8 mouse cellular contexts compared by ENCODE assay signal in the genomic region with DNA sequence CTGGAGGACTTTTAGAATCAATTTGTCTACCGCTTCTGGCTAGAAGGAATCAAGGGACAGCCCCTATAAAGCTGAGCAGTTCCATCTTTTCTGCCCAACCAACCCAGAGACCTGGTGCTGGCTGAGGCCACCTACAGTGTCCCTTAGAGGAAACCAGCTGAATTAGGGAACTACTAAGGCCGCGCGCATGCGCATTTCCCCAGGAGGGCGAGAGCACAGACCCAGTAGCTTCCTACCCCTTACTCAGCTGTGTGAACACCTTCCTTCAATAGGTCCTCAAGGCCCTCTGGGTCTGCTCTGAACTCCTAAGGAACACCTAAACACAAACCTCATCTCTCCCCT. TPM values are rescaled to one million over a fixed set of nuclear protein-coding genes. Genes with fewer than 3 reads are reported as not detected.
DNase-seq lines count a peak whose midpoint lies in the region; ATAC-seq and TF ChIP-seq lines count a peak whose summit lies in the region.

No protein-coding gene starts in this region.

- H3K4me2 ChIP-seq in forebrain, embryonic 15.5 days (replicated peaks), result peak overlapping the region; percentile 72
- peak overlapping the region; percentile 80 for H3K4me2 ChIP-seq in hindbrain, embryonic 15.5 days

- intact Hi-C loops in left cerebral cortex, postnatal 4 days (cut with DNase I), result no loop called here

- DNase-seq in G1E (ENCODE audit: low spot score), result peak; percentile 19
- DNase-seq in cerebellum, adult 11-12 months, result peak; percentile 81
- DNase-seq in left cerebral cortex, postnatal 4 days, result peak; percentile 58
- DNase-seq in skeletal muscle tissue, adult 2 months (ENCODE audit: low read depth, low spot score), result peak; percentile 74
- no peak for DNase-seq in ovary, adult 18-20 months (ENCODE audit: low spot score)

- H3K4me1 ChIP-seq in G1E (ENCODE audit: insufficient read depth, low read depth, low read length), result peaks cover 56% of the 10 kb centered on the region
- peaks cover 32% of the 10 kb centered on the region for H3K4me1 ChIP-seq in forebrain, embryonic 15.5 days
- peaks cover 46% of the 10 kb centered on the region for H3K4me1 ChIP-seq in hindbrain, embryonic 15.5 days (replicated peaks)

- peak overlapping the region; percentile 94; the same call in 1 of the 2 replicates for H3K9ac ChIP-seq in forebrain, embryonic 15.5 days (replicated peaks)
- peak overlapping the region; percentile 86; the same call in 1 of the 2 replicates for H3K9ac ChIP-seq in hindbrain, embryonic 15.5 days

- peak overlapping the region; percentile 93 for H3K27ac ChIP-seq in forebrain, embryonic 15.5 days (replicated peaks)
- peak overlapping the region; percentile 97 for H3K27ac ChIP-seq in hindbrain, embryonic 15.5 days (replicated peaks)

- no peak for TF ChIP-seq CTCF in G1E (IDR thresholded peaks at IDR 0.05; ENCODE audit: low read depth, low read length)

- H3K36me3 ChIP-seq in G1E (replicated peaks), result peaks cover 92% of the 10 kb centered on the region
- peaks cover 39% of the 10 kb centered on the region for H3K36me3 ChIP-seq in forebrain, embryonic 15.5 days
- H3K36me3 ChIP-seq in hindbrain, embryonic 15.5 days, result peaks cover 34% of the 10 kb centered on the region

- H3K9me3 ChIP-seq in G1E (replicated peaks), result no peaks in the 10 kb centered on the region
- no peaks in the 10 kb centered on the region for H3K9me3 ChIP-seq in forebrain, embryonic 15.5 days
- no peaks in the 10 kb centered on the region for H3K9me3 ChIP-seq in hindbrain, embryonic 15.5 days

- no peak overlapping the region for H3K4me3 ChIP-seq in G1E (ENCODE audit: low read depth, low read length)
- H3K4me3 ChIP-seq in forebrain, embryonic 15.5 days, result peak overlapping the region; percentile 76
- peak overlapping the region; percentile 69 for H3K4me3 ChIP-seq in hindbrain, embryonic 15.5 days

- no peak for ATAC-seq in G1E (ENCODE audit: extremely low read depth, insufficient number of reproducible peaks, low FRiP score, poor library complexity, severe bottlenecking)
- ATAC-seq in forebrain, embryonic 15.5 days (replicated peaks), result peak; percentile 21; the same call in 1 of the 2 replicates
- ATAC-seq in hindbrain, embryonic 15.5 days (ENCODE audit: low FRiP score, low read depth), result no peak
- ATAC-seq in megakaryocyte progenitor cell, adult 5-6 weeks (replicated peaks; ENCODE audit: poor library complexity), result peak; percentile 50

- 0% methylated on average over 6 of the region's 6 CpGs for WGBS in forebrain, embryonic 15.5 days
- 0% methylated on average over 6 of the region's 6 CpGs for WGBS in hindbrain, embryonic 15.5 days

- H3K27me3 ChIP-seq in G1E (ENCODE audit: insufficient read depth, low read length), result no peaks in the 10 kb centered on the region; the same call in 1 of the 2 replicates
- H3K27me3 ChIP-seq in forebrain, embryonic 15.5 days, result no peaks in the 10 kb centered on the region
- no peaks in the 10 kb centered on the region for H3K27me3 ChIP-seq in hindbrain, embryonic 15.5 days

RNA-seq across cellular contexts. Expression of a gene that starts 1.3 kb away (rescaled TPM):
- total RNA-seq in G1E (2014; fragmentation: Nextera tagmentation) (1.1 TPM in 1 of 2 replicates, not detected in the other), G1E (2017) (20.7 and 23.8 TPM in 2 replicates)
- 4.8 and 4.9 TPM in 2 replicates for polyA plus RNA-seq in G1E (2012)
- polyA plus RNA-seq in forebrain, embryonic 15.5 days (2015; fragmentation: Nextera tagmentation; extraction: Ambion mirVana), result 119 and 124 TPM in 2 replicates
- 153 and 159 TPM in 2 replicates for polyA plus RNA-seq in hindbrain, embryonic 15.5 days (2015; fragmentation: Nextera tagmentation; extraction: Ambion mirVana)
- 100 to 1,000 TPM; 125 to 131 TPM for total RNA-seq in left cerebral cortex, postnatal 4 days (2021)
- total RNA-seq in megakaryocyte progenitor cell, adult 5-6 weeks (2015), result 43.6 and 55.5 TPM in 2 replicates
- total RNA-seq in megakaryocyte progenitor cell, adult 5-6 weeks (2017), result 53.6 and 57.7 TPM in 2 replicates

RNA-seq across cellular contexts. Expression of a gene that starts 6.1 kb away (rescaled TPM):
- total RNA-seq in G1E (2014; fragmentation: Nextera tagmentation) (23.6 and 24.4 TPM in 2 replicates), G1E (2017) (35.0 and 36.7 TPM in 2 replicates)
- polyA plus RNA-seq in G1E (2012), result 7.0 and 8.8 TPM in 2 replicates
- 31.4 and 32.5 TPM in 2 replicates for polyA plus RNA-seq in forebrain, embryonic 15.5 days (2015; fragmentation: Nextera tagmentation; extraction: Ambion mirVana)
- polyA plus RNA-seq in hindbrain, embryonic 15.5 days (2015; fragmentation: Nextera tagmentation; extraction: Ambion mirVana), result 26.7 and 32.9 TPM in 2 replicates
- total RNA-seq in left cerebral cortex, postnatal 4 days (2021), result 10 to 100 TPM; 26.1 to 28.8 TPM
- 11.3 and 17.5 TPM in 2 replicates for total RNA-seq in megakaryocyte progenitor cell, adult 5-6 weeks (2015)
- 16.8 and 17.9 TPM in 2 replicates for total RNA-seq in megakaryocyte progenitor cell, adult 5-6 weeks (2017)

RNA-seq across cellular contexts. Expression of a gene that starts 10.9 kb away (rescaled TPM):
- total RNA-seq in G1E (2014; fragmentation: Nextera tagmentation) (1.7 TPM in 1 of 2 replicates, not detected in the other), G1E (2017) (0.33 TPM in 1 of 2 replicates, not detected in the other)
- polyA plus RNA-seq in G1E (2012), result 0.25 TPM in 1 of 2 replicates, not detected in the other
- polyA plus RNA-seq in forebrain, embryonic 15.5 days (2015; fragmentation: Nextera tagmentation; extraction: Ambion mirVana), result 3.5 and 3.7 TPM in 2 replicates
- polyA plus RNA-seq in hindbrain, embryonic 15.5 days (2015; fragmentation: Nextera tagmentation; extraction: Ambion mirVana), result 3.4 and 3.6 TPM in 2 replicates
- total RNA-seq in left cerebral cortex, postnatal 4 days (2021), result 1 to 10 TPM; 3.4 to 4.0 TPM
- total RNA-seq in megakaryocyte progenitor cell, adult 5-6 weeks (2015), result 1.3 TPM in 1 of 2 replicates, not detected in the other
- 0.81 TPM in 1 of 2 replicates, not detected in the other for total RNA-seq in megakaryocyte progenitor cell, adult 5-6 weeks (2017)

RNA-seq across cellular contexts. Expression of a gene that starts 15.9 kb away (rescaled TPM):
- total RNA-seq in G1E (2014; fragmentation: Nextera tagmentation) (35.5 and 39.7 TPM in 2 replicates), G1E (2017) (73.5 and 79.6 TPM in 2 replicates)
- 57.1 and 62.5 TPM in 2 replicates for polyA plus RNA-seq in G1E (2012)
- polyA plus RNA-seq in forebrain, embryonic 15.5 days (2015; fragmentation: Nextera tagmentation; extraction: Ambion mirVana), result 64.7 and 68.3 TPM in 2 replicates
- polyA plus RNA-seq in hindbrain, embryonic 15.5 days (2015; fragmentation: Nextera tagmentation; extraction: Ambion mirVana), result 45.6 and 45.9 TPM in 2 replicates
- 10 to 100 TPM; 39.7 to 44.7 TPM for total RNA-seq in left cerebral cortex, postnatal 4 days (2021)
- 29.9 and 34.6 TPM in 2 replicates for total RNA-seq in megakaryocyte progenitor cell, adult 5-6 weeks (2015)
- total RNA-seq in megakaryocyte progenitor cell, adult 5-6 weeks (2017), result 115 and 143 TPM in 2 replicates

RNA-seq across cellular contexts. Expression of a gene that starts 24.5 kb away (rescaled TPM):
- total RNA-seq in G1E (2014; fragmentation: Nextera tagmentation), result 129 and 155 TPM in 2 replicates
- total RNA-seq in G1E (2017), result 104 and 120 TPM in 2 replicates
- polyA plus RNA-seq in G1E (2012), result 207 and 224 TPM in 2 replicates
- 160 and 165 TPM in 2 replicates for polyA plus RNA-seq in forebrain, embryonic 15.5 days (2015; fragmentation: Nextera tagmentation; extraction: Ambion mirVana)
- polyA plus RNA-seq in hindbrain, embryonic 15.5 days (2015; fragmentation: Nextera tagmentation; extraction: Ambion mirVana), result 183 and 184 TPM in 2 replicates
- total RNA-seq in left cerebral cortex, postnatal 4 days (2021), result 100 to 1,000 TPM in 1 of 2 experiments, 10 to 100 TPM in 1; 99.9 to 102 TPM
- total RNA-seq in megakaryocyte progenitor cell, adult 5-6 weeks (2015), result 97.2 and 104 TPM in 2 replicates
- 100 and 123 TPM in 2 replicates for total RNA-seq in megakaryocyte progenitor cell, adult 5-6 weeks (2017)

Comparison
In these comparisons a context has a peak if more than half of its experiments do, and no peak if none do; other contexts are left out.
1. ATAC-seq: peak in forebrain, embryonic 15.5 days (single experiment) and megakaryocyte progenitor cell, adult 5-6 weeks (single experiment); none in G1E (single experiment) and hindbrain, embryonic 15.5 days (single experiment).